Mouse (Mus musculus) lung, postnatal 0 days (tissue): ENCODE data around the gene Tmem56. TPM values are rescaled to one million over a fixed set of nuclear protein-coding genes. Genes with fewer than 3 reads are reported as not detected.
A peak's percentile ranks its signal among the peaks of the same experiment; 100 is the strongest.

Experiments used
- ATAC-seq: fragments of 200-750 bp; cut with Nextera tagmentation; 2 replicates; pipeline ENCODE4 v1.8.0; 2017; ENCODE audit warnings: moderate library complexity
- DNase-seq: peaks from one replicate; pipeline ENCODE4 v3.0.0-alpha.2; 2016; ENCODE audit warnings: low spot score
- H3K27ac ChIP-seq: fragments of 300-500 bp; sonication (generic); 2 replicates; pipeline ENCODE4 v1.5.1; 2014; ENCODE audit warnings: antibody characterized with exemption, mild to moderate bottlenecking, low read length, mixed read lengths
- H3K27me3 ChIP-seq: fragments of 300-500 bp; sonication (generic); replicated peaks from 2 replicates; pipeline ENCODE4 v1.6.1; 2014; ENCODE audit warnings: low read length, mixed read lengths; ENCODE audit not compliant: insufficient read depth
- H3K36me3 ChIP-seq: fragments of 300-500 bp; sonication (generic); 2 replicates; pipeline ENCODE4 v1.6.1; 2014; ENCODE audit warnings: low read length, mixed read lengths; ENCODE audit not compliant: insufficient read depth
- H3K4me1 ChIP-seq: fragments of 300-500 bp; sonication (generic); 2 replicates; pipeline ENCODE4 v1.6.1; 2014; ENCODE audit warnings: antibody characterized with exemption, low read depth, low read length, mixed read lengths; ENCODE audit not compliant: insufficient read depth
- H3K4me2 ChIP-seq: fragments of 300-500 bp; sonication (generic); replicated peaks from 2 replicates; pipeline ENCODE4 v1.6.1; 2014; ENCODE audit warnings: low read depth, mild to moderate bottlenecking, low read length, moderate library complexity, mixed read lengths
- H3K4me3 ChIP-seq: fragments of 300-500 bp; sonication (generic); 2 replicates; pipeline ENCODE4 v1.5.1; 2014; ENCODE audit warnings: low read depth, low read length
- H3K9ac ChIP-seq: fragments of 300-500 bp; sonication (generic); replicated peaks from 2 replicates; pipeline ENCODE4 v1.6.1; 2014; ENCODE audit warnings: low read depth, mild to moderate bottlenecking
- H3K9me3 ChIP-seq: fragments of 300-500 bp; sonication (generic); 2 replicates; pipeline ENCODE4 v1.6.1; 2016; ENCODE audit warnings: low read length, mixed read lengths
- CTCF ChIP-seq: IDR thresholded peaks from 2 replicates; pipeline ENCODE4 v1.5.1; 2016; ENCODE audit warnings: antibody characterized with exemption, mild to moderate bottlenecking
- EP300 ChIP-seq: IDR thresholded peaks from 2 replicates; pipeline ENCODE4 v1.6.1; 2016; ENCODE audit warnings: antibody characterized with exemption, mild to moderate bottlenecking, control low read depth
- WGBS: fragments of 180-500 bp; shearing (Covaris S2); extraction: QIAGEN DNeasy Blood & Tissue Kit; methylation state at CpG from one replicate; pipeline ENCODE4 v1.1.7; 2014; 5-methylcytosine and 5-hydroxymethylcytosine counted together
- polyA plus RNA-seq: library from polyadenylated mRNA; unstranded; fragments of >200 nt; fragmentation: Nextera tagmentation; extraction: Ambion mirVana; gene quantifications from 2 replicates; pipeline ENCODE4 v1.2.1, GENCODE M21; 2015

Gene Tmem56
- polyA plus RNA-seq, 1 experiment from 2014 or later, result 1.5 TPM

DNA sequence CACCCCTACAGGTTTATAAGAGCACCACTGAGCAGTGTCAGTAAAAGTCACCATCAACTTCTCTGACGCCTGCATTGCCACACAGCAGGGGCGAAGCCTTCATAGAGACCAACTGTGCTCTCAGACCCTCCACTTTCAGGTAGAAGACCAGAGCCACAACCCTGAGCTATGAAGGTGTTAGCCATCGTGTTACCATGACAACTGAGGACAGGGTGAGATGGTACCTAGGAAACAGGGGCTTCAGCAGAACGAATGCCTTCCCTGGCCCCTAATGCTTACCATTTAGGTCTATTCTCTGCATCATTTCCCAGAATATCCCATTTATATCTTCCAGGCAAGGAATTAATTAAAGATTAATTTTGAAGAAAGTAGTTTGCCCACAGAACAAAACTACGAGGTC, 26.0 kb upstream of the Tmem56 start:
- H3K4me2 ChIP-seq, result no peak overlapping the region
- no peak for ATAC-seq
- TF ChIP-seq EP300, result no peak
- TF ChIP-seq CTCF, result no peak
- no peak for DNase-seq
- WGBS, result 87% methylated on average over 5 of the region's 5 CpGs
- H3K9me3 ChIP-seq, result no peaks in the 10 kb centered on the region
- no peak overlapping the region for H3K9ac ChIP-seq
- H3K27ac ChIP-seq, result no peak overlapping the region
- H3K36me3 ChIP-seq, result no peaks in the 10 kb centered on the region
- H3K27me3 ChIP-seq, result no peaks in the 10 kb centered on the region
- no peak overlapping the region for H3K4me3 ChIP-seq
- no peaks in the 10 kb centered on the region for H3K4me1 ChIP-seq

- WGBS, result 73% methylated on average over 7 of the region's 7 CpGs
- H3K4me2 ChIP-seq, result no peak overlapping the region
- H3K27ac ChIP-seq, result no peak overlapping the region
- H3K4me3 ChIP-seq, result no peak overlapping the region
- no peak overlapping the region for H3K9ac ChIP-seq
- peak; percentile 91 for DNase-seq
- no peaks in the 10 kb centered on the region for H3K27me3 ChIP-seq
- TF ChIP-seq CTCF (peak; percentile 100), EP300 (no peak)
- ATAC-seq, result peak; percentile 79
- no peaks in the 10 kb centered on the region for H3K36me3 ChIP-seq
- H3K9me3 ChIP-seq, result no peaks in the 10 kb centered on the region
- H3K4me1 ChIP-seq, result no peaks in the 10 kb centered on the region
Measured at GRCm38 (mm10) chr3:121307532-121308234, 24.8 kb upstream of the Tmem56 start.

DNA sequence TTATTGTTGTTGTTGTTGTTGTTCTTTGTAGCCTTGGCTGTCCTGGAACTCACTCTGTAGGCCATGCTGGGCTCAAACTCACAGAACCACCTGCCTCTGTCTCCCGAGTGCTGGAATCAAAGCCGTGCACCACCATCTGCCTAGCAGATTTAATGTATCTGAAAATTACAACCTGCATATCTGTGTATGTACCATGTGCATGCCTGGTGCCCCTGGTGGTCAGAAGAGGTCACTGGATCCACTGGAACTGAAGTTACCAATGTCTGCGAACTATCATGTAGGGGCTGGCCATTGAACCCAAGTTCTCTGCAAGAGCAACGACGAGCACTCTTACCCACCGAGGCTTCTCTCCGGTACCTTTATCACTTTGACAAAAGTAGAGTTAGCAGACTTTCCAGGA, 23.7 kb upstream of the Tmem56 start:
- Histone ChIP-seq H3K27me3 (no peaks in the 10 kb centered on the region), H3K4me2 (no peak overlapping the region), H3K4me3 (no peak overlapping the region), H3K9ac (no peak overlapping the region), H3K4me1 (no peaks in the 10 kb centered on the region), H3K27ac (no peak overlapping the region), H3K36me3 (no peaks in the 10 kb centered on the region), H3K9me3 (no peaks in the 10 kb centered on the region)
- WGBS, result 92% methylated on average over 7 of the region's 7 CpGs
- DNase-seq (no peak), ATAC-seq (no peak)
- TF ChIP-seq EP300 (no peak), CTCF (peak; percentile 52)

GRCm38 (mm10) chr3:121294200-121294599, 11.3 kb upstream of the Tmem56 start:
- 79% methylated on average over 2 of the region's 2 CpGs for WGBS
- DNase-seq (no peak), ATAC-seq (no peak)
- TF ChIP-seq CTCF (peak; percentile 55), EP300 (no peak)
- H3K4me2 ChIP-seq, result no peak overlapping the region
- no peaks in the 10 kb centered on the region for H3K36me3 ChIP-seq
- H3K27ac ChIP-seq, result no peak overlapping the region
- H3K9ac ChIP-seq, result no peak overlapping the region
- H3K4me1 ChIP-seq, result no peaks in the 10 kb centered on the region; the same call in 1 of the 2 replicates
- H3K4me3 ChIP-seq, result no peak overlapping the region
- no peaks in the 10 kb centered on the region for H3K27me3 ChIP-seq
- H3K9me3 ChIP-seq, result no peaks in the 10 kb centered on the region

GRCm38 (mm10) chr3:121291560-121292258, 8.8 kb upstream of the Tmem56 start, which contains the start of gene Alg14:
Gene Alg14, plus strand, starts transcription at chr3:121291773.
- under 1% methylated on average over 42 of the region's 42 CpGs for WGBS
- peak; percentile 99 for DNase-seq
- H3K4me3 ChIP-seq, result peak within 1 kb of the TSS; percentile 69
- H3K9ac ChIP-seq, result peak within 1 kb of the TSS; percentile 55
- peak; percentile 30 for TF ChIP-seq CTCF
- TF ChIP-seq EP300, result no peak
- peak within 1 kb of the TSS; percentile 64 for H3K4me2 ChIP-seq
- no peaks in the 10 kb centered on the region; the same call in 1 of the 2 replicates for H3K4me1 ChIP-seq
- H3K36me3 ChIP-seq, result no peaks in the 10 kb centered on the region
- no peaks in the 10 kb centered on the region for H3K9me3 ChIP-seq
- ATAC-seq, result peak; percentile 98
- H3K27me3 ChIP-seq, result no peaks in the 10 kb centered on the region
- peak within 1 kb of the TSS; percentile 93 for H3K27ac ChIP-seq

- 3% methylated on average over 7 of the region's 7 CpGs for WGBS
Measured at GRCm38 (mm10) chr3:121291225-121291559, 8.3 kb upstream of the Tmem56 start.

More at GRCm38 (mm10) chr3:121291225-121291559, 8.3 kb upstream of the Tmem56 start:
- TF ChIP-seq CTCF (no peak), EP300 (peak; percentile 29; the same call in 1 of the 2 replicates)
- H3K4me3 ChIP-seq, result peak overlapping the region; percentile 69
- DNase-seq, result no peak
- peak overlapping the region; percentile 64 for H3K4me2 ChIP-seq
- ATAC-seq, result peak; percentile 8; the same call in 1 of the 2 replicates
- H3K9me3 ChIP-seq, result no peaks in the 10 kb centered on the region
- no peaks in the 10 kb centered on the region for H3K36me3 ChIP-seq
- no peaks in the 10 kb centered on the region for H3K27me3 ChIP-seq
- no peaks in the 10 kb centered on the region; the same call in 1 of the 2 replicates for H3K4me1 ChIP-seq
- H3K27ac ChIP-seq, result peak overlapping the region; percentile 93
- H3K9ac ChIP-seq, result peak overlapping the region; percentile 55
